ENCODE assay signal across 8 mouse cellular contexts in the genomic region with DNA sequence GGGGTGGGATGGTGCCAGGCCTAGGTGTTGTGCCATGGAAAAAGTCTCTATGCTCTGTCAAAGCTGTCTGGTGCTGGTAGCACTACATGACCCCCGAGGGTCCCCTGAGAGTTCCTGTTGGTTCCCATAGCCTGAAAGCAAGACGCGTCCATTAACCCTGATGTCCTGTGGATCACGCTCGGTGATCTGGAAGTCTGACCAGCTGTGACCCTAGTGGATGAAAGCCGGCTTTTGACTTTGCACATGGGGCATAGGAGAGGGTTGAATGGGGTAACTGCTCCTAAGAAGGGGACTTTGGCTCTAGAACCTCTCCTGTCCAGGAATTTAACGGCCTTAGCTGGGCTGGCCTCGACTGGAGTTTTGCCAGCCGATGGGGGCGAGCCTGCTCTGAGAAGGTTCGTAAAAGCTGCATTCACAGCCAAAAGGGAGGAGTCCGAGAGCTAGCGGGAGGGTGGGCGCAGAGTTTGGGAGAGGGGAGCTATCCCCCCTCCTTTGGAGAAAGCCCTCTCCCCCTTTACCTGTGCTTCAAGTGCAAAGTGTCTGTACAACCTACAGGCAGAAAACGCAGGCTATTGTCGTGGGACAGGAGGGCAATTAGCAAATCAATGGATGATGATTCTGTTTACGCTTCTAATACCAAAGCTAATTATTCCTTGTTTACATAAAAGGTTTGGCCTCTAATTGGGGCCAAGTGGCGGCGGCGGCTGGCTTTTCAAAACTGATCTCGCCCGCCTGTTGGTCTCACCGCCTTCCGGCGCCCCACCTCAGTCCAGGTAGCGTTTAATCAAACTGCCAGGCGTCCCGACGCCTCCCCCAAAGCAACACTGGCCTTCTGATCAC. TPM values are rescaled to one million over a fixed set of nuclear protein-coding genes. Genes with fewer than 3 reads are reported as not detected.
A peak's percentile ranks its signal among the peaks of the same experiment; 100 is the strongest.
DNase-seq lines count a peak whose midpoint lies in the region; ATAC-seq lines count a peak whose summit lies in the region.

No protein-coding gene starts in this region.

- peaks cover 42% of the 10 kb centered on the region for H3K9me3 ChIP-seq in megakaryocyte, embryonic 14.5 days
- H3K9me3 ChIP-seq in liver, embryonic 13.5 days (replicated peaks), result no peaks in the 10 kb centered on the region
- peaks cover 8% of the 10 kb centered on the region; the same call in 1 of the 2 replicates for H3K9me3 ChIP-seq in stomach, embryonic 16.5 days (replicated peaks; ENCODE audit: control insufficient read depth, low read length)

- peak; percentile 45 for DNase-seq in cerebellum, adult 11-12 months
- no peak for DNase-seq in cerebellum, adult 8-10 months
- DNase-seq in liver, embryonic 13.5 days, result no peak
- DNase-seq in T-cell, adult 2 months (ENCODE audit: low spot score), result no peak

- no peak overlapping the region for H3K9ac ChIP-seq in liver, embryonic 13.5 days
- peak overlapping the region; percentile 65; the same call in 1 of the 2 replicates for H3K9ac ChIP-seq in stomach, embryonic 16.5 days (ENCODE audit: low read length)

- no peak overlapping the region for H3K27ac ChIP-seq in liver, embryonic 13.5 days
- H3K27ac ChIP-seq in stomach, embryonic 16.5 days (ENCODE audit: low read length), result no peak overlapping the region

- H3K27me3 ChIP-seq in megakaryocyte, embryonic 14.5 days (replicated peaks), result peaks cover 99% of the 10 kb centered on the region
- peaks cover 92% of the 10 kb centered on the region for H3K27me3 ChIP-seq in liver, embryonic 13.5 days
- peaks cover 60% of the 10 kb centered on the region for H3K27me3 ChIP-seq in stomach, embryonic 16.5 days (ENCODE audit: control insufficient read depth, insufficient read depth, low read length)

- peak overlapping the region; percentile 70 for H3K4me2 ChIP-seq in liver, embryonic 13.5 days
- peak overlapping the region; percentile 98 for H3K4me2 ChIP-seq in stomach, embryonic 16.5 days (ENCODE audit: low read depth, low read length)

- peak overlapping the region; percentile 79 for H3K4me3 ChIP-seq in megakaryocyte, embryonic 14.5 days (replicated peaks)
- peak overlapping the region; percentile 55 for H3K4me3 ChIP-seq in liver, embryonic 13.5 days (replicated peaks)
- H3K4me3 ChIP-seq in stomach, embryonic 16.5 days (replicated peaks; ENCODE audit: low read length), result peak overlapping the region; percentile 57

- H3K36me3 ChIP-seq in megakaryocyte, embryonic 14.5 days (replicated peaks; ENCODE audit: low read length), result no peaks in the 10 kb centered on the region
- H3K36me3 ChIP-seq in liver, embryonic 13.5 days, result no peaks in the 10 kb centered on the region
- no peaks in the 10 kb centered on the region for H3K36me3 ChIP-seq in stomach, embryonic 16.5 days (ENCODE audit: control insufficient read depth, insufficient read depth, low read length)

- 9% methylated on average over 29 of the region's 29 CpGs for WGBS in liver, embryonic 13.5 days (ENCODE audit: insufficient replicate concordance)
- 5% methylated on average over 29 of the region's 29 CpGs for WGBS in stomach, embryonic 16.5 days

- no peak for ATAC-seq in megakaryocyte, adult 5-6 weeks (ENCODE audit: poor library complexity, severe bottlenecking)
- ATAC-seq in liver, embryonic 13.5 days (ENCODE audit: low read depth), result no peak
- no peak for ATAC-seq in stomach, embryonic 16.5 days (ENCODE audit: insufficient read depth, low FRiP score)
- no peak for ATAC-seq in inflammation-experienced regulatory T-cells, adult 6 months

- peaks cover 16% of the 10 kb centered on the region for H3K4me1 ChIP-seq in megakaryocyte, embryonic 14.5 days
- peaks cover 11% of the 10 kb centered on the region for H3K4me1 ChIP-seq in liver, embryonic 13.5 days (replicated peaks)
- peaks cover 15% of the 10 kb centered on the region; the same call in 1 of the 2 replicates for H3K4me1 ChIP-seq in stomach, embryonic 16.5 days (ENCODE audit: control insufficient read depth, insufficient read depth, low read length)

RNA-seq across cellular contexts. Expression of a gene that starts 35.0 kb away (rescaled TPM):
- polyA plus RNA-seq in megakaryocyte, embryonic 14.5 days (2012; ENCODE audit: insufficient read depth, low replicate concordance), result not detected in 2 replicates
- total RNA-seq in megakaryocyte, adult 5-6 weeks (2015), result not detected in 2 replicates
- not detected in 2 replicates for total RNA-seq in megakaryocyte, adult 5-6 weeks (2017)
- 0.05 and 0.10 TPM in 2 replicates for polyA plus RNA-seq in liver, embryonic 13.5 days (2015; fragmentation: Nextera tagmentation; extraction: Ambion mirVana)
- 0.06 and 0.16 TPM in 2 replicates for polyA plus RNA-seq in stomach, embryonic 16.5 days (2015; fragmentation: Nextera tagmentation; extraction: Ambion mirVana)
- polyA plus RNA-seq in inflammation-experienced regulatory T-cells, adult 6 months (2017; shearing (Covaris generic)), result 1 to 10 TPM in 2 of 3 experiments, under 1 TPM in 1; 0.53 to 2.9 (median 2.3) TPM

RNA-seq across cellular contexts. Expression of a gene that starts 59.4 kb away (rescaled TPM):
- not detected in 2 replicates for polyA plus RNA-seq in megakaryocyte, embryonic 14.5 days (2012; ENCODE audit: insufficient read depth, low replicate concordance)
- not detected in 2 replicates for total RNA-seq in megakaryocyte, adult 5-6 weeks (2015)
- not detected in 2 replicates for total RNA-seq in megakaryocyte, adult 5-6 weeks (2017)
- polyA plus RNA-seq in liver, embryonic 13.5 days (2015; fragmentation: Nextera tagmentation; extraction: Ambion mirVana), result 0.02 TPM in 1 of 2 replicates, not detected in the other
- 0.05 and 0.06 TPM in 2 replicates for polyA plus RNA-seq in stomach, embryonic 16.5 days (2015; fragmentation: Nextera tagmentation; extraction: Ambion mirVana)
- polyA plus RNA-seq in inflammation-experienced regulatory T-cells, adult 6 months (2017; shearing (Covaris generic)), result not detected
